Mouse (Mus musculus) cerebellum, adult 18-20 months (tissue): ENCODE measurements around the gene Vmn1r231.

Source experiments
- DNase-seq, 2 experiments: peaks; one replicate each; pipeline ENCODE4 v3.0.0; 2021

Gene Vmn1r231

GRCm38 (mm10) chr17:20904991-20905390, at the start of gene Vmn1r231:
Gene Vmn1r231, minus strand, starts transcription at chr17:20905091.
- no peak for DNase-seq

GRCm38 (mm10) chr17:20946636-20947035, 41.7 kb upstream of the Vmn1r231 start:
- DNase-seq, result no peak

GRCm38 (mm10) chr17:20946026-20946565, 41.2 kb upstream of the Vmn1r231 start:
- peak; percentile 25 to 34 for DNase-seq

GRCm38 (mm10) chr17:20944985-20945891, 40.3 kb upstream of the Vmn1r231 start, which contains the start of gene Ppp2r1a:
Gene Ppp2r1a, plus strand, starts transcription at chr17:20945311.
- peak; percentile 98 for DNase-seq

- DNase-seq, result no peak
These were observed 39.3 kb upstream of the Vmn1r231 start for GRCm38 (mm10) chr17:20944226-20944625.

GRCm38 (mm10) chr17:20919614-20920013, 14.7 kb upstream of the Vmn1r231 start, which contains the start of gene Vmn1r232:
Gene Vmn1r232, minus strand, starts transcription at chr17:20919714.
- no peak for DNase-seq

GRCm38 (mm10) chr17:20840144-20840543, 64.7 kb downstream of the Vmn1r231 start, which contains the start of gene Vmn1r230:
Gene Vmn1r230, plus strand, starts transcription at chr17:20840444.
- DNase-seq, result no peak
